Mouse (Mus musculus) bone marrow macrophage, adult 2 months (primary cell): ENCODE data around the gene Gm36864. TPM values are rescaled to one million over a fixed set of nuclear protein-coding genes. Genes with fewer than 3 reads are reported as not detected.
"Not testable (repeated sequence)": the region's sequence is repeated elsewhere in the genome, so short reads cannot be mapped to it uniquely, and the experiment has no call there.

Source experiments
- H3K27ac ChIP-seq: 2 replicates; pipeline ENCODE4 v1.5.1; 2012; ENCODE audit warnings: low read depth, low read length; ENCODE audit not compliant: insufficient read depth
- H3K4me1 ChIP-seq: 2 replicates; pipeline ENCODE4 v1.6.1; 2012; ENCODE audit warnings: low read length; ENCODE audit not compliant: control insufficient read depth, insufficient read depth
- H3K4me3 ChIP-seq: 2 replicates; pipeline ENCODE4 v1.5.1; 2012; ENCODE audit warnings: mild to moderate bottlenecking, low read length, moderate library complexity; ENCODE audit not compliant: insufficient read depth
- CTCF ChIP-seq: IDR thresholded peaks from 2 replicates; pipeline ENCODE4 v1.5.1; 2012; ENCODE audit warnings: low read depth, mild to moderate bottlenecking, low read length, moderate library complexity
- POLR2A ChIP-seq: IDR thresholded peaks from 2 replicates; pipeline ENCODE4 v1.6.1; 2012; ENCODE audit warnings: mild to moderate bottlenecking, low read depth, low read length, borderline replicate concordance
- polyA plus RNA-seq: library from polyadenylated mRNA; stranded (reverse); fragments of >200 nt; gene quantifications from 2 replicates; pipeline ENCODE4 v1.2.4, GENCODE M21; 2012; ENCODE audit not compliant: missing spikeins, insufficient read depth, insufficient read length

The Gm36864 gene
- not detected in 2 replicates for polyA plus RNA-seq

- Histone ChIP-seq H3K4me3 (no peak within 1 kb of the TSS), H3K4me1 (peaks cover 2% of the 10 kb centered on the region; the same call in 1 of the 2 replicates), H3K27ac (no peak within 1 kb of the TSS)
- TF ChIP-seq CTCF (no peak), POLR2A (no peak)
Observed at GRCm38 (mm10) chr7:44235909-44236308, at the start of gene Gm36864. Gene Gm36864 (plus strand): TSS chr7:44236177.

- not testable (repeated sequence) for H3K4me1 ChIP-seq, H3K27ac ChIP-seq, H3K4me3 ChIP-seq
Observed at GRCm38 (mm10) chr7:44186516-44186915, 49.5 kb upstream of the Gm36864 start.

GRCm38 (mm10) chr7:44187936-44188335 is 48.0 kb upstream of the Gm36864 start, which contains the start of gene Klk1b24:
Gene Klk1b24 (plus strand): TSS chr7:44188236.
- not testable (repeated sequence) for H3K4me3 ChIP-seq, H3K4me1 ChIP-seq, H3K27ac ChIP-seq

GRCm38 (mm10) chr7:44193466-44193865 is 42.5 kb upstream of the Gm36864 start:
- not testable (repeated sequence) for H3K27ac ChIP-seq, H3K4me1 ChIP-seq, H3K4me3 ChIP-seq

GRCm38 (mm10) chr7:44197891-44198290 is 38.1 kb upstream of the Gm36864 start, which contains the start of gene Klk1b3:
Gene Klk1b3 (plus strand): TSS chr7:44198191.
- Histone ChIP-seq H3K4me3 (no peak within 1 kb of the TSS), H3K27ac (no peak within 1 kb of the TSS), H3K4me1 (no peaks in the 10 kb centered on the region)
- TF ChIP-seq POLR2A (no peak), CTCF (no peak)

- not testable (repeated sequence) for H3K4me1 ChIP-seq, H3K4me3 ChIP-seq, H3K27ac ChIP-seq
Observed at GRCm38 (mm10) chr7:44207135-44207534, 28.8 kb upstream of the Gm36864 start, which contains the start of gene Klk1b4. Gene Klk1b4 (plus strand): TSS chr7:44207435.

- no peak for TF ChIP-seq POLR2A
- TF ChIP-seq CTCF, result no peak
- Histone ChIP-seq H3K4me1 (no peaks in the 10 kb centered on the region), H3K27ac (no peak overlapping the region), H3K4me3 (no peak overlapping the region)
Observed at GRCm38 (mm10) chr7:44208307-44208706, 27.7 kb upstream of the Gm36864 start.

GRCm38 (mm10) chr7:44215645-44216044 is 20.3 kb upstream of the Gm36864 start, which contains the start of gene Klk1b5:
Gene Klk1b5 (plus strand): TSS chr7:44215945.
- no peak for TF ChIP-seq CTCF

GRCm38 (mm10) chr7:44221601-44222000 is 14.4 kb upstream of the Gm36864 start:
- H3K4me3 ChIP-seq, H3K27ac ChIP-seq, H3K4me1 ChIP-seq: not testable (repeated sequence)

More at GRCm38 (mm10) chr7:44215645-44216044, 20.3 kb upstream of the Gm36864 start, which contains the start of gene Klk1b5:
- H3K4me3 ChIP-seq, result no peak within 1 kb of the TSS
- H3K4me1 ChIP-seq, result no peaks in the 10 kb centered on the region
- no peak within 1 kb of the TSS for H3K27ac ChIP-seq

- H3K4me1 ChIP-seq, H3K4me3 ChIP-seq, H3K27ac ChIP-seq: not testable (repeated sequence)
Observed at GRCm38 (mm10) chr7:44222335-44222734, 13.6 kb upstream of the Gm36864 start.

- H3K4me1 ChIP-seq, result no peaks in the 10 kb centered on the region
- no peak within 1 kb of the TSS for H3K27ac ChIP-seq
- TF ChIP-seq CTCF (no peak), POLR2A (no peak)
- no peak within 1 kb of the TSS for H3K4me3 ChIP-seq
Observed at GRCm38 (mm10) chr7:44225076-44225475, 10.9 kb upstream of the Gm36864 start, which contains the start of gene Klk1. Gene Klk1 (plus strand): TSS chr7:44225360.

- TF ChIP-seq CTCF (no peak), POLR2A (no peak)
- Histone ChIP-seq H3K27ac (no peak overlapping the region), H3K4me1 (peaks cover 2% of the 10 kb centered on the region; the same call in 1 of the 2 replicates), H3K4me3 (no peak overlapping the region)
Observed at GRCm38 (mm10) chr7:44239913-44240312, 3.9 kb downstream of the Gm36864 start.
